Mouse (Mus musculus) retina, postnatal 7 days (tissue): Measurements from ENCODE around the gene Nrg4.

Source experiments
- DNase-seq: peaks from one replicate; pipeline ENCODE4 v3.0.0-alpha.2; 2012; ENCODE audit warnings: low read depth, low spot score

Nrg4 gene

GRCm38 (mm10) chr9:55215648-55216047 lies 111.0 kb downstream of the Nrg4 start:
- DNase-seq: no peak

- no peak for DNase-seq
Observed at GRCm38 (mm10) chr9:55215056-55215455, 111.6 kb downstream of the Nrg4 start.

GRCm38 (mm10) chr9:55213396-55213795 lies 113.2 kb downstream of the Nrg4 start:
- no peak for DNase-seq

- no peak for DNase-seq
Observed at GRCm38 (mm10) chr9:55211611-55212010, 115.0 kb downstream of the Nrg4 start.

- peak; percentile 76 for DNase-seq
Observed at GRCm38 (mm10) chr9:55208790-55209481, 117.7 kb downstream of the Nrg4 start, which contains the start of gene Fbxo22. Gene Fbxo22, plus strand, starts transcription at chr9:55208925.

GRCm38 (mm10) chr9:55208458-55208789 lies 118.2 kb downstream of the Nrg4 start:
- no peak for DNase-seq

GRCm38 (mm10) chr9:55199348-55199747 lies 127.3 kb downstream of the Nrg4 start:
- peak; percentile 19 for DNase-seq

GRCm38 (mm10) chr9:55198260-55198659 lies 128.4 kb downstream of the Nrg4 start:
- no peak for DNase-seq

- no peak for DNase-seq
Observed at GRCm38 (mm10) chr9:55195876-55196275, 130.8 kb downstream of the Nrg4 start.

- no peak for DNase-seq
Observed at GRCm38 (mm10) chr9:55174235-55174634, 152.4 kb downstream of the Nrg4 start.

GRCm38 (mm10) chr9:55172195-55172685 lies 154.4 kb downstream of the Nrg4 start:
- DNase-seq: no peak

GRCm38 (mm10) chr9:55170655-55171412 lies 155.8 kb downstream of the Nrg4 start:
- no peak for DNase-seq
